Mouse (Mus musculus) megakaryocyte, embryonic 14.5 days (primary cell): Measurements from ENCODE around the gene Stim1.

Experiments used
- FLI1 ChIP-seq: IDR thresholded peaks from 2 replicates; pipeline ENCODE4 v1.6.1; 2012; ENCODE audit warnings: low read length, inconsistent platforms, mixed read lengths
- GATA1 ChIP-seq: IDR thresholded peaks from 3 replicates; pipeline ENCODE4 v1.6.1; 2012; ENCODE audit warnings: mixed read lengths, low read length, inconsistent platforms, borderline replicate concordance

- TF ChIP-seq GATA1 (no peak), FLI1 (no peak)
These were observed 4.9 kb downstream of the Stim1 start for GRCm38 (mm10) chr7:102272422-102272948.
